Mouse (Mus musculus) brain, embryonic 18.5 days (tissue): ENCODE results near the gene Rccd1.

Source experiments
- DNase-seq: peaks from one replicate; pipeline ENCODE4 v3.0.0-alpha.2; 2012; ENCODE audit warnings: low read depth, low spot score

Rccd1 gene

DNA sequence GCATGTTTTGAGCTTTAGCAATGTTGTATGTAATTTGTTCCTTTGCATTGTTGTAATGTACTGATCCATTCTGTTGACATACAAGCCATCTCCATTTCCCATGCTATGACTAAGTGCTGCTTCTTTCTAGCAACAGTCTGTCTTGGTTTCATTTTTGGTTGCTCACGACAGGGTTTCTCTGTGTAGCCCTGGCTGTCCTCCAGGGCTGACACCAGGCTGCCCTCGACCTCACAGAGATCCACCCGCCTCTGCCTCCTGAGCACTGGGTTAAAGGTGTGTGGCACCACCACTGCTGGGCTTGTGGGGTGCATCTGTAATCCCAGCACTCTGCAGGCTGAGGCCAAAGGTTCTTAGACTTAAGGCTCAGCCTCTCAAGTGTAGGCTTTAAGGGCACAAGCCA lies 24.7 kb downstream of the Rccd1 start:
- DNase-seq: no peak

DNA sequence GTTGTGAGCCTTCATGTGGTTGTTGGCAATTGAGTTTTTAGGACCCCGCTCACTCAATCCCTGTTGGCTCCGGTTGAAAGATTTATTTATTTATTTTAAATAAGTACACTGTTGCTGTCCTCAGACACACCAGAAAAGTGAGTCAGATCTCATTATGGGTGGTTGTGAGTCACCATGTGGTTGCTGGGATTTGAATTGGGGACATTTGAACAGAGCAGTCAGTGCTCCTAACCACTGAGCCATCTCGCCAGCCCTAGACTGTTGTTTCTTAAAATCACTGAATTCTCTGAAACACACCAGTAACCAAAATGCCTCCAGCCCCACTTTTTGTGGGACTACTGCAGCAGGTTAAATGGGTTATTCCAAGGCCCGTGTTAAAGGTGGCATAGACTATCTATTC lies 25.5 kb downstream of the Rccd1 start:
- no peak for DNase-seq

DNA sequence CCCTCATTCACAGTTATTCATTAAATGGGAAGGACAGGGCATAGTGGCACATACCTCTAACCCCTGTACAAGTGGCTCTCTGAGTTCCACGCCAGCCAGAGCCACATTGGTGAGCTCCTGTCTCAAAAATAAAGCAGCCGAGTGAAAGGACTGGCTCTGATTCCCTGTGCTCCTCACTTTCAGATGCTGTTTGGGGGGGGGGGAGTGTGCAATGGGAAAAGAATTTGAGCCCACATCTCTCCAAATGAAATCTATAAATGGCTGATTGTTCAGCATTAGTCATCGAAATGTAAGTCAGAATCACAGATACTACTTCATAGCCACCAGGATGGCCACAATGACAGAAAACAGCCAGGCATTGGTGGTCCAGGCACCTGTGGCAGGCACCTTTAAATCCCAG lies 27.2 kb downstream of the Rccd1 start:
- no peak for DNase-seq

DNA sequence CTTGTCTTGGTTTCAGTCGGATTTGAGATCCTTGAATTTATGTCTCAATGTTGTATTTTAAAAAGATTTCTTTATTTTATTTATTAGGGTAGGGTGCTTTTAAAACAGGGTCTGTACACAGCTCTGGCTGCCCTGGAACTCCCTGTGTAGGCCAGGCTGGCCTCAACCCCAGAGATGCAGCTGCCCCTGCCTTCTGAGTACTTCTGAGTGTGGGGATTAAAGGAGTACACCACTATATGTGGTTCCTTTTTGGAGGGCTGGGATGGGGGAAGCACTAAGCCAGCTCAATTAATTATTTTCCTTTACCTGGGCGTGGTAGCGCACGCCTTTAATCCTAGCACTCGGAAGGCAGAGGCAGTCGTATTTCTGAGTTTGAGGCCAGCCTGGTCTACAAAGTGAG lies 27.8 kb downstream of the Rccd1 start:
- no peak for DNase-seq

DNA sequence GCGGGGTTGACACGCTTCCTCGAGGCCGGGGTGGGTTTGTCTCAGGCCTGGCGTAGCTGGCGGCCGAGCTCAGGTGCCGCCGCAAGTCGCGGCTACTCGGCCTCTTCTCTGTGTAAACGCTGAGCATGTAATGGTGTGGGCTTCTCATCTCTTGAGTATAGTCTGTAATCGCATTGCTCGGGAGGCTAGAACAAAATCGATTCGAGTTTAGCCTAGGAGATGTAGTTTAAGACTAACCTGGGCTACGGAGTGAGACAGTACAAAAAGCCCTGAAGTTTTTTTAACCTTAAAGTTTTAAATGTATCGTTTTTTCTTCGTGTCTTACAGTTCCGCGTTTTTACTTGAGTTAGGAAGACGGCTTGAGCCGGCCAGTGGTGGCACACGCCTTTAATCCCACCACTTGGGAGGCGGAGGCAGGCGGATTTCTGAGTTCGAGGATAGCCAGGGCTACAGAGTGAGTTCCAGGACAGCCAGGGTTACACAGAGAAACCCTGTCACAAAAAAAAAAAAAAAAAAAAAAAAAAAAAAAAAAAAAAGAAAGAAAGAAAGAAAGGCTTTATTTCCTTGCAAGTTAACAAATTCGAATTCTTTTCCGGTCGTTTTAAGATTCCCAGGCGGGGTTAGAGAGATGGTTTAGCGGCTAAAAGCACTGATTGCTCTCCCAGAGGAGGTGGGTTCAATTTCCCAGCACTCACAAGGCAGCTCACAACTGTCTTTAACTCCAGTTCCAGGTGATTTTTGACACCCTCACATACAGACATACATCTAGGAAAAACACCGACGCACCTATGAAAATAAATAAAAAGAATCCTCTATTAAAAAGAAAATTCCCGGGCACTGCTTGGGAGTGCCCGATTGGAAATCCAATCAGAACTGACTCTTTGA lies 29.2 kb downstream of the Rccd1 start:
- DNase-seq: no peak

DNA sequence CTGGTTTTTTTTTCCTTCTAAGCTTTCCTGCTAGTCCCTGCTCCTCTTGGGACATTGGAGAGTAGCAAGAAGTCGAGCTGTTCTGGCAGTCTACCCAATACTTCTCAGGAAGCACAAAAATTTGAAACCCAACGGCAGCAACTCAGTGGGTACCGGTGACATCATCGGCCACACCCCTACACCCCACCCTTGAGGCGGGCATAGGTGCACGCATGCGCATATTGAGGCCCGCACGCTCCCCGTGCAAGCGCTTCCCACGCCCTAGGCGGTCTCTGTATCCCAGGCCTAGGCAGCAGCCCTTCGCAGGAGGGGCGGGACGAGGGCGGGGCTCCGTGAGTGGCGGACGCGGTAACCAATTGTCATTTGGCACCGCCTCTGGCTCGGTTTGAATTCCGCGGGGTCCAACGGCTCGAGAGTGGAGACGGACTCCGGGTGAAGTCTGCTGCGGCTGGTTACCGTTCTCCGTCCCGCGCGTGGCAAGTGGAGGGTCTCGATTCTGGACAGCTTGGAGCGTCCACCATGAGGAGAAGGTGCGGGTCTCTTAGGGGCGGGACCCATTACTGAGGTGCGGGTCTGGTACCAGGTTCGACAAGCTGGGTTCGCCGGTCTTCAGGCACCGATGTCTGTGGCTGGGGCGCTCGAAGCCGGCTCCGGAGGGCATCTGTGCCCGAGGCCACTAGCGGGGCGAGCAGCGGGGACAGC lies 30.0 kb downstream of the Rccd1 start, which contains the start of gene Prc1:
Gene Prc1 (plus strand): TSS at position 389 of the 702 bp plus-strand sequence.
- peak; percentile 92 for DNase-seq

DNA sequence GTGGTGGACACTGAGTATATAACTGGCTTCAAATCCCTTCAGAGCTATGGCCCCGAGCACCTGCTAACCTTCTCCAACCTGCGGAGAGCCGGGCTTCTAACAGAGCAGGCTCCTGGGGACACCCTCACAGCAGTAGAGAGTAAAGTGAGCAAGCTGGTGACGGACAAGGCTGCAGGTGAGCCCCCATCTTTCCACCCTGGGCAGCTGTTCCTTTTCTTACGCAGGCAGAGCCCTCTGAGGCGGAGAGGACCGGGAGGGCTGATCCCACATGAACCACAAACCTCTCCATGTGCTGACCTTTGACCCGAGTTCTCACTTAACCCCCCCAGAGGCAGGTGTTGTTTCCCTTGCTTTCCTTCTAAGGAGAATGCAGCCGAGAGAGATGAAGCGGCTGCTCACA lies 36.5 kb downstream of the Rccd1 start:
- no peak for DNase-seq

DNA sequence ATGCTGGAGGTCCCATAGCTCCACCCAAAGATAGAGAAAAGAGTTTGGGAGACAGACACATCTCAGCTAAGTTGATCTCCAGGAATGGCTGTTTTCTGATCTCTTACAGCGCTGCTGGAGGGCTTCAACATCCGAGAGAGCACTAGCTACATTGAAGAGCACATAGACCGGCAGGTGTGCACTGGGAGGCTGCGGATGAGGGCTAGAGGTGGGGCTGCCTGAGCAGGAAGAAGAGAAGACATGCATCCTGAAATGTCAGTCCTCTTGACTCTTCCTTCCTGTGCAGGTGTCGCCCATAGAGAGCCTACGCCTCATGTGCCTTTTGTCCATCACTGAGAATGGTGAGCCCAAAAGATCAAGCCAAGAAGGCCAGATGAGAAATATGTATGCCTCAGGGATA lies 38.5 kb downstream of the Rccd1 start:
- no peak for DNase-seq

DNA sequence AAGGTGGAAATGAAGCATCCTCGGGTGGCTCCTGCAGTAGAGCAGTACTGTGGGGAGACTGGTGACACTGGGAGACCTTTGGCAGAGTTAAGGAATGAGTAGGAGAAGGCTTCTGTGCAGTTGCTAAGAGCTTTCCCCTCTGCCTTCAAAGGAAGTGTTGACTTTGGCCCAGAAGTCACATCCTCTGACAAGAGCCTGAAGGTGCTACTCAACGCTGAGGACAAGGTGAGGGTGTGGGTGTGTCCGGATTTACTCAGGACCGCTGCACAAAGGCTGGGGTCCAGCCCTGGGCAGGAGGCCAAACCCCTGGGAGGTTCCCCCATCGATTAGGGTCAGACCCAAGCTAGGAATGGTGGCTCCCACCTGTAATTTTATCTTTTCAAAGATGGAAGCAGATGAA lies 39.9 kb downstream of the Rccd1 start:
- DNase-seq: no peak

DNA sequence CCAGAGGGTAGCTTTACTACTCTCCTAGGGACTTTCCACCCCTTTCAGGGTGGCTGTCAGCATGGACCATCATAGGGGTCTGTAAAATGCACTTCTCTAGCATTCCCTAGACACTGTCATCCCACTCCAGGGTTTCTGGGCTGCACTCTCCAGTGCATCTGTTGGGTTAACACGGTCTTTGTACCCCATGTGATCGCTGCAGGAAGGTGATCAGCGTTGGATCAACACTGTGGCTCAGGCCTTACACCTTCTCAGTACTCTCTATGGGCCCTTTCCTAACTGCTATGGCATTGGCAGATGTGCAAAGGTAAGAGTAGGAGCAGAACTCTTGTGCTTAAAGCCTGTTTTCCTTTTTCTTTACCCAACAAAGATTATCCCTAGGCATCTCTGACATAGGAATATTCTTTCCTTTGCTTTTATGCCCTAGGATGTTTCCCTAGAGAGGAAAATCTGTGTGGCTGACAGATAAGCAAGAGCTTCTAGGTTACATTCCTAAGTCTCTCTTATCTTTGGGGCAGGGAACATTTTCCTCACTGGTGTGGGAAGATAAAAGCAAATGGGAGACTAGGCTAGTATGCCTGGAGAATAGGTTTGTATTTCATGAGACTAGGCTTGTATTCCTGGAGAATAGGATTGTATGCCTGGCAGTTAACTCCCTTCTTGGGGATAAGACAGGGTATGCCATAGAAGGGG lies 40.9 kb downstream of the Rccd1 start:
- DNase-seq: no peak

DNA sequence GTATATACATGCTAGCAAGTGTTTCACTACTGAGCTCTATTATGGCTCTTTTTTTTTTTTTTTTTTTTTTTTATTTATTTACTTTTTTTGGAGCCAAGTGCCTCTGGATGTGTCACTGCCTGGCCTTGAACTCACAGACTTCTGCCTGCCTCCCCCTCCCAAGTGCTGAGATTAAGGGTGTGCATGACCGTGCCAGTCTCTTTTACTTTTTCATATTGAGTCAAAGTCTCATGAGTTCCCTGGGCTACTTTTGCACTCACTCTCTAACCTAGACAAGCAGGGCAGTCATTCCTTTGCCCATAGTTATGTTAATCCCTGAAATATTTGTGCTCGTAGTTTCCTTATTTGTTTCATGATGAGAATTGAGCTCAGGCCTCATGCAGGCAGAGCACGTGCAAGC lies 42.6 kb downstream of the Rccd1 start:
- no peak for DNase-seq

DNA sequence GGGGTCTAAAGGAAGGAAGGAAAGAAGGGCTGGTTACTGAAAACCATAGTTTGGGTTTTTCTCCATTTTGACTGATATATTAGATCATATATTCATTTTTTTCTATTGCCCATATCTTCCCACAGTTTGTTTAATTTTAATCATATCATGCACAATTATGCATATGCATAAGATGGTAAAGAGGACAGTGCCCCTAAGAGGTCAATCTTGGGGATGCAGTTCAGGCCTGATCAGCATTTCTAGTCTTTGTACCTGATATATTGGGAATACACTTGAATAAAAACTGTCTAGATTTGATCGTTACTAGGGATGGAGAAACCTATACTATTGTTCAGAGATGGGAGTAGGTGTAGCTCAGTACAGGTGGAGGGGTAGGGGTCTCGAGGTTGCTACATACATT lies 43.3 kb downstream of the Rccd1 start:
- no peak for DNase-seq

DNA sequence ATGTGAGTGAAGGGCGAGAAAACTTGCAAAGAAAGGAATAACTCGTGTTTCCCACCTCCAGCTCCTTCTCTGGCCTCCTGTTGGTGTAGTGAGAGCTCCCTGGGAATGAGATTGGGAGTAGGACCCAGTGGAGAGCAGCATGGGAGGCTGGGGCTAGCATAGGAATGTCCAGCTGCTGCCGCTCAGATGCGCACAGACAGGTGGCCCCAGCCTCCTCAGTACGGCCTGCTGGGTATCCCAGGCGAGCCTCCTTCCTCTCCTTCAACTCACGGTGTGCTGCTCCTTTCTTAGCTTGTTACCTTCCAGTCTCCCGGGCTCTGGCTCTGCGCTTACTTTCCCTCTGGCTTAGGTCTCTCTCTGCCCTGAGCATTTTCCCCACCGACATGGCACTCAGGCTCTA lies 44.2 kb downstream of the Rccd1 start:
- no peak for DNase-seq

DNA sequence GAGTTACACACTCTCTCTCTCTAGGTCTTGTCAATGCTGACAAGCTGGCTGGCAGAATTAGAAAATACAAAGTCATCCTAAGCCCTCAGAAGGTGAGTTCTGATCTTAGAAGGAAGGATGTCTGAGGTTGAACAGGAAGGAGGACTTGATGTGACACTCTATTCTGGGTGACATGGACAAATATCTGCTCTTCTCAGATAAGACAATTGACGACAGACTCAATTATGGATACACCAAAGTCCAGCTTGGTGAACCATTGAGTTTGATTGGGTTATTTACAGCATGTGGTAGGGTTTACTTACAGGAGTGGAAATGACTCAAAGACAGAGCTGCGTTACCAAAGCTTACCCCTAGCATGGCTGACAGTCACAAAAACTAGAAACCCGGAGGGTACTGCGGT lies 47.9 kb downstream of the Rccd1 start:
- DNase-seq: no peak

DNA sequence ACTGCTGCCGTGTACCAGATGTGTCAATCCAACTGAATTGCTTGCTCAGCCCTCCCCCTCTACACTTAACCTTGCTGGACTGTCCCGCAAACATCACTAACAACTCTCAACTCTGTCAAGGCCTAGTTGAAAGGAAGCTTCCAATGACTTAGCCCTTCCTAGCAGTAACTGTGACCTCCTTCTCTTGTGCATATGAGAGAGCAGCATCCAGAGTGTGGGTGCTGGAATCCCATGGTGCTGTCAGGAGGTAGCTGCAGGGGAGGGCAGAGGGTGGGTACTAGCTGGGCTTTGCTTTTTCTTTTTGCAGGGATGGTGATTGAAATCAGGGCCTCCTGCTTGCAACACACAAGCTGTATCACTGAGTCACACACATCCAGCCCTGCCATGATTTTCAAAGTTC lies 50.8 kb downstream of the Rccd1 start:
- no peak for DNase-seq

DNA sequence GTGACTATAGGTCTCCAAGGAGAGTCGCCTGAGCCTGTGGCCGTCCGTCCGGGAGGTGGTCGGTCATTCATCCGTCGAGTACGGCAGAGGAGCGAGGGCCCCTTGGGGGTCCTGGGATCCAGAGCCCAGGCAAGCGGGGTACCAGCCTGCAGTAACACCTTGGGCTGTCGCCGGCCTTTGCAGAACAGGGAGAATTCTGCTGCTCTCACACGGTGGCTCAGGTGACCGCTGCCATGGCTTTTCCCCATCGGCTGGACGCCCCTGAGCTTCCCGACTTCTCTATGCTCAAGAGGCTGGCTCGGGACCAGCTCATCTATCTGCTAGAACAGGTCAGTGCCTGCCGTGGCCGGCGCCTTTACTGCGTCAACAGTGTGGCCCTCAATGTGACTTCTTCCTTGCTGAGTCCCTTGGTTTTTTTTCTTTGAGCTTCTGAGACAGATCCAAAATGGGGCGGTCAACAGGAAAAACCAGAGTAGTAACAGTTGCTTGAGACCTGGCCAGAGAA lies 54.5 kb downstream of the Rccd1 start:
- no peak for DNase-seq

DNA sequence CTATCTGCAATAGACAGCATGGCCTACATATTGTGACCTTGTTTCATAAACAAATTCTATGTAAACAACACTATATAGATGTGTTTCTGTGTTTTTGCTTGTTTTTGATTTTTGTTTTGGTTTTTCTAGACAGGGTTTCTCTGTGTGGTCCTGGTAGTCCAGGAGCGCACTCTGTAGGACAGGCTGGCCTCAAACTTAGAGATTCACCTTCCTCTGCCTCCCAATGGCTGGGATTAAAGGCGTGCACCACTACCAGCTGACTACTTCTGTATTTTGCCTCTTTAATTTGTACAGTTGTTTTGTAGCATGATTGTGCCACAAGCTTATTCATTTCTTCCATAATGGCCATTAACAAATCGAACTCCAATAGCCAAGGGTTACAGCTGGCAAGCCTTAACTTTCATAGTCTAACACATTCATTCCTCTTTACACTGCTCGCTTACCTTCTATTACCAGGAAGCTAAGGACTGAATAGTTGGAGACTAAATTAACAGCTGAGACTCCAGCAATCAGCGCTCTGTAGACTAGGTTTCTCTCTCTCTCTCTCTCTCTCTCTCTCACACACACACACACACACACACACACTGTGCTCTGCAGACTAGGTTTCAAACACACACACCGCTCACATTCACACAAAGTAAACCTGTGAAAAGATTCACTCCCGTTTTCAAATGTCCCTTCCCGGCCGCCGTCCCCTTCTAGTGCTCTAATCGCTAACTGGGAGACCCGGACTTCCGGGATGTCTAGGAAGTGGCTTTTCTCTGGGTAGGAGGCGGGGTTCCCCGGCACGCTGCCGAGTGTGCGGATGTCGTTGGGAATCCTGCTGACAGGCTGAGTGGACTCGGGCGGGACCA lies 55.1 kb downstream of the Rccd1 start, which contains the start of gene Vps33b:
Gene Vps33b (plus strand): TSS at position 753 of the 854 bp plus-strand sequence.
- DNase-seq: peak; percentile 84

DNA sequence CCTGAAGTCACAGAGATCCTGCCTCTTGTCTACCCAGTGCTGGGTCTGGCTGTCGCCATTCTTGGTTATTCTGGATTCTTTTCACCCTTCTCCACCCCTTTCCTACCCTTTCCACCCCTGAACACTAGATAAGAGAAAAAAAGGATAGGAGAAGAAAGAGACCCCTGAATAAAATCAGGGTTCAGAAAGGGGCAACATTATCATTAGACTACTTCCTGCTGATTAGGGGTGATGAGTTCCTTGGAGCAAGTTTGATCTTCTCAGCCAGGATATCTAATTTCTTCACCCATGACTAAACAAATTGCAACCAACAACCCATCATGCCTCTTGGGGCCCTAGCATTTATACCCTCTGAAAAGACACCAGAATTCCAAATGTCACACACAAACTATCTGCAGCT lies 56.5 kb downstream of the Rccd1 start:
- DNase-seq: no peak

DNA sequence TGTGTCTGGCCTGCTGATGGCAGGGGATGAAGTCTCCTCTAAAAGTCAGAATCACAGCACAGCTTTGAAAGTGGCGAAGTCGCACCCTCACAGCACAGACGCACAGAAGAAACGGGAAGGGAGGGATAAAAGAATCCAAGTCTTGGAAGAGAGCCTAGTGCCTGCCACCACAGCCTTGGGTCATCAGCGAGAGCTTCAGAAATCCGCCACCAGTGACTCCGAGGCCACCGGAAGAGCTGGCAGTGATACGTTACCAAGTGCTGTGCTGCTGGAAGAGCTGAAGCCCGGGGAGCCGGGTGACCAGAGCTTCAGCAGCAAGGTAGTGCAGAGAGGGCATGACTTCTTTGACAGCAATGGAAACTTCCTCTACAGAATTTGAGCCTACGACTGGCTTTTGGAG lies 59.6 kb downstream of the Rccd1 start:
- no peak for DNase-seq

DNA sequence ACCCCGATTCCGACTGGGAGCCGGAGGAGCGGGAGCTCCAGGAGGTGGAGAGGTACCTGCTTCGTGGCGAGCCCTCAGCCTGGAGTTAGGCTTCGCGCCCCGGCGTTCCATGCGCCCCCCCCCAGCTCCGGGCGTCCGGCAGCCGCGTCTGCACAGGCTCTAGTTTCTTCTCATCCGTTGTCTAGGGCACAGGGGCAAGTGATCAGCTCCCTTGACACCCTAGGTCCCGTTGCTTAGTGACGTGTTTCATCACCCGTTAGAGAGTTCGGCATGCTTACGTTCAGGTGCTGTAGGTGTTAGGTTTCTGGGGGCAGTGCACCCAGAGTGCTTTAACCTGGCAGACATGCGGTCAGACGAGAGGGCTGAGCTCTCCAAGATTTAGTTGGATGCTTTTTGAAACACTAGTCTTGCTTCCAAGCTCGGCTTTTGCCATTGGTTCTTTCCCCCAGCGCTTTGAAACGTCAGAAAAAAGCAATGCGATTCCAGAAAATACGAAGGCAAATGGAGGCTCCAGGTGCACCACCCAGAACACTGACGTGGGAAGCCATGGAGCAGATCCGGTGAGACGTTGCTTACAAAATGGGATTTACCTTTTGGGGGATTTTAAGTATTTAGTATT lies 62.8 kb downstream of the Rccd1 start:
- DNase-seq: no peak
